Mouse (Mus musculus): Measurements from ENCODE around the gene Gm17455. TPM values are rescaled to one million over a fixed set of nuclear protein-coding genes. Genes with fewer than 3 reads are reported as not detected.

The Gm17455 gene
- polyA plus RNA-seq, 1 experiment from 2014 or later = 1.7 TPM

GRCm38 (mm10) chr10:60357441-60357840 lies 42.1 kb upstream of the Gm17455 start:
- Histone ChIP-seq H3K9ac (ENCODE audit: low read length) (no peak overlapping the region), H3K4me1 (replicated peaks; ENCODE audit: control insufficient read depth, insufficient read depth, low read length) (no peaks in the 10 kb centered on the region), H3K4me2 (ENCODE audit: low read depth, low read length, severe bottlenecking) (no peak overlapping the region), H3K9me3 (ENCODE audit: control insufficient read depth, low read length) (no peaks in the 10 kb centered on the region), H3K4me3 (ENCODE audit: low read depth, low read length) (no peak overlapping the region), H3K27ac (ENCODE audit: low read depth, low read length) (no peak overlapping the region), H3K27me3 (ENCODE audit: control insufficient read depth, insufficient read depth, low read length) (no peaks in the 10 kb centered on the region), H3K36me3 (ENCODE audit: control insufficient read depth, insufficient read depth, low read length) (no peaks in the 10 kb centered on the region)
- WGBS = 83% methylated on average over 4 of the region's 4 CpGs
- DNase-seq (ENCODE audit: low spot score) (no peak), ATAC-seq (replicated peaks; ENCODE audit: low FRiP score) (no peak)

DNA sequence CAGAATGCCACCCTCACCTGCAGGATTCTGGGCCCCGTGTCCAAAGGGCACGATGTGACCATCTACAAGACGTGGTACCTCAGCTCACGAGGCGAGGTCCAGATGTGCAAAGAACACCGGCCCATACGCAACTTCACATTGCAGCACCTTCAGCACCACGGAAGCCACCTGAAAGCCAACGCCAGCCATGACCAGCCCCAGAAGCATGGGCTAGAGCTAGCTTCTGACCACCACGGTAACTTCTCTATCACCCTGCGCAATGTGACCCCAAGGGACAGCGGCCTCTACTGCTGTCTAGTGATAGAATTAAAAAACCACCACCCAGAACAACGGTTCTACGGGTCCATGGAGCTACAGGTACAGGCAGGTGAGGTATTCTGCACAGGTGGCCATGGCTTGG lies 41.6 kb upstream of the Gm17455 start:
- WGBS = 94% methylated on average over 14 of the region's 14 CpGs
- Histone ChIP-seq H3K9me3 (ENCODE audit: control insufficient read depth, low read length) (no peaks in the 10 kb centered on the region), H3K27ac (ENCODE audit: low read depth, low read length) (no peak overlapping the region), H3K27me3 (ENCODE audit: control insufficient read depth, insufficient read depth, low read length) (no peaks in the 10 kb centered on the region), H3K9ac (ENCODE audit: low read length) (no peak overlapping the region), H3K4me3 (ENCODE audit: low read depth, low read length) (no peak overlapping the region), H3K4me2 (ENCODE audit: low read depth, low read length, severe bottlenecking) (no peak overlapping the region), H3K36me3 (ENCODE audit: control insufficient read depth, insufficient read depth, low read length) (no peaks in the 10 kb centered on the region), H3K4me1 (replicated peaks; ENCODE audit: control insufficient read depth, insufficient read depth, low read length) (no peaks in the 10 kb centered on the region)
- ATAC-seq (replicated peaks; ENCODE audit: low FRiP score) (no peak), DNase-seq (ENCODE audit: low spot score) (no peak)

GRCm38 (mm10) chr10:60358776-60359175 lies 40.8 kb upstream of the Gm17455 start:
- no peaks in the 10 kb centered on the region for H3K9me3 ChIP-seq (ENCODE audit: control insufficient read depth, low read length)
- H3K4me2 ChIP-seq (ENCODE audit: low read depth, low read length, severe bottlenecking) = no peak overlapping the region
- no peak overlapping the region for H3K9ac ChIP-seq (ENCODE audit: low read length)
- no peaks in the 10 kb centered on the region for H3K36me3 ChIP-seq (ENCODE audit: control insufficient read depth, insufficient read depth, low read length)
- DNase-seq (ENCODE audit: low spot score) (no peak), ATAC-seq (replicated peaks; ENCODE audit: low FRiP score) (no peak)
- H3K4me1 ChIP-seq (replicated peaks; ENCODE audit: control insufficient read depth, insufficient read depth, low read length) = no peaks in the 10 kb centered on the region
- H3K4me3 ChIP-seq (ENCODE audit: low read depth, low read length) = no peak overlapping the region
- no peak overlapping the region for H3K27ac ChIP-seq (ENCODE audit: low read depth, low read length)
- H3K27me3 ChIP-seq (ENCODE audit: control insufficient read depth, insufficient read depth, low read length) = no peaks in the 10 kb centered on the region
- WGBS = 34% methylated on average over 4 of the region's 4 CpGs

DNA sequence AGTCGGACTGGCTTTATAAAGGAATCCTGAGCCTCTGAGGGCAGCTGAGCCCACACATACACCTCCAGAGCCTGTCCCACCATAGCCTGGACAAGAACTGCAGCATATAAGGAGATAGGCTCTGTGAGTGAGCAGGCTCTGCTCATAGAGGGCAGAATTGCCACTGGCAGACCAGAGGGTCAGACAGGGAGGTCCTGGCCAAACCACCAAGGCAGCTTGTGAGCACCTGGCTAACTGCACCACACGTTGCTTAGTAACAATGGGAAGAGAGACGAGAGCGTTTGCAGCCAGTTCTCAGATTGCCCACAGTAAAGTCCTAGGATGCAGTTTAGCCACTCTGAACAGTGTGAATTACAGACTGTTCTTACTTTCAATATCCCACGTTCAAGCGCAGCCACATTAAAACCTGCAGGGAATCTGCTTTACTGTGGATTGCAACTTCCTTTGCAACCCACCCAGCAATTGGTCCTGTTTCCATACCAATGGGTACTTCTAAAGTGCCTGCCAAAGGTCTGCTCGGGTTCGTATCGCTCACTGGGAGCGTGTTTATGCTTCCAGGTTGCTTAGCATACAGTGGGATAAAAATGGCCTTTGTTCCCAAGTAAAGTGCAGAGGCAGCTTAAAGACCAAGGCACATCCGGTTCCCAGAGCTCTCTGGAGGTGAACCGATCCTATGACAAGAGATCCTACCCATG lies 37.8 kb upstream of the Gm17455 start:
- 69% methylated on average over 12 of the region's 12 CpGs for WGBS
- H3K4me1 ChIP-seq (replicated peaks; ENCODE audit: control insufficient read depth, insufficient read depth, low read length) = no peaks in the 10 kb centered on the region
- no peak overlapping the region for H3K9ac ChIP-seq (ENCODE audit: low read length)
- no peaks in the 10 kb centered on the region for H3K27me3 ChIP-seq (ENCODE audit: control insufficient read depth, insufficient read depth, low read length)
- no peak overlapping the region for H3K4me3 ChIP-seq (ENCODE audit: low read depth, low read length)
- no peaks in the 10 kb centered on the region for H3K9me3 ChIP-seq (ENCODE audit: control insufficient read depth, low read length)
- H3K27ac ChIP-seq (ENCODE audit: low read depth, low read length) = no peak overlapping the region
- ATAC-seq (replicated peaks; ENCODE audit: low FRiP score) (no peak), DNase-seq (ENCODE audit: low spot score) (no peak)
- H3K36me3 ChIP-seq (ENCODE audit: control insufficient read depth, insufficient read depth, low read length) = no peaks in the 10 kb centered on the region
- no peak overlapping the region for H3K4me2 ChIP-seq (ENCODE audit: low read depth, low read length, severe bottlenecking)

DNA sequence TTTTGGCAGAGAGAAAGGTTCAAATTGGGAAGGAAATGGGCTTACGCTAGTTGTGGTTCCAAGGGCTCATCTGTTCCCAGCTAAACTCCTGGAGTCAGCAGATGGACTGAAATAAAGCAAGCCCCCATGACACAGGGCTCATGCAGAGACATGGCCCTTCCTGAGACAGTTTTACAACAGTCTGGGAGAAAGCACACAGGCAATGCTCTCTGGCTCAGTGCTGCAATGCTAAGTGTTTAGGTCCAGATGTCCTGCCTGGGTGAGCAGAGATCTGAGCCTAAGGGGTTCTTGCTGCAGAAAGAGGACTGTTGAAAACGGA lies 37.3 kb upstream of the Gm17455 start:
- no peak overlapping the region for H3K4me3 ChIP-seq (ENCODE audit: low read depth, low read length)
- H3K36me3 ChIP-seq (ENCODE audit: control insufficient read depth, insufficient read depth, low read length) = no peaks in the 10 kb centered on the region
- no peak overlapping the region for H3K4me2 ChIP-seq (ENCODE audit: low read depth, low read length, severe bottlenecking)
- no peaks in the 10 kb centered on the region for H3K4me1 ChIP-seq (replicated peaks; ENCODE audit: control insufficient read depth, insufficient read depth, low read length)
- H3K27ac ChIP-seq (ENCODE audit: low read depth, low read length) = no peak overlapping the region
- no peaks in the 10 kb centered on the region for H3K27me3 ChIP-seq (ENCODE audit: control insufficient read depth, insufficient read depth, low read length)
- WGBS = 66% methylated on average over 2 of the region's 2 CpGs
- ATAC-seq (replicated peaks; ENCODE audit: low FRiP score) = no peak
- no peak for DNase-seq (ENCODE audit: low spot score)
- H3K9ac ChIP-seq (ENCODE audit: low read length) = no peak overlapping the region
- no peaks in the 10 kb centered on the region for H3K9me3 ChIP-seq (ENCODE audit: control insufficient read depth, low read length)

DNA sequence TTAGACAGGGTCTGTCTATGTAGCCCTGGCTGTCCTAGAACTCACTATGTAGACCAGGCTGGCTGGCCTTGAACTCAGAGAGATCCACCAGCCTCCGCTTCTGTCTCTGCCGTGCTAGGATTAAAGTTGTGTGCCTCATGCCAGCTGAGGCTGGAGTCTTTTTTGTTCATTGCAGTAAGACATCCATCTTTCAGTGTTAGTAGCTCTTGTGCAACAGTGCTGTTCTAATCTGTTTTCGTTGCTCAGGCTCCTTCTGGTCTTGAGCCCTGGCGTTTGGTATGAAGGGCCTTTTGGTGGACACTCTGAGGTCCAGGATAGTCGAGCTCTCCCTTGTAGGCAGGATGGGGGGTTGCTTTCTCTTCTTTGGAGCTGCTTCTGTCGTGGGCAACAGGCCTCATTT lies 36.1 kb upstream of the Gm17455 start:
- 69% methylated on average over 6 of the region's 6 CpGs for WGBS

GRCm38 (mm10) chr10:60367145-60367544 lies 32.4 kb upstream of the Gm17455 start:
- Histone ChIP-seq H3K27ac (ENCODE audit: low read depth, low read length) (no peak overlapping the region), H3K9me3 (ENCODE audit: control insufficient read depth, low read length) (no peaks in the 10 kb centered on the region), H3K4me2 (ENCODE audit: low read depth, low read length, severe bottlenecking) (no peak overlapping the region), H3K36me3 (ENCODE audit: control insufficient read depth, insufficient read depth, low read length) (no peaks in the 10 kb centered on the region), H3K9ac (ENCODE audit: low read length) (no peak overlapping the region), H3K4me1 (replicated peaks; ENCODE audit: control insufficient read depth, insufficient read depth, low read length) (no peaks in the 10 kb centered on the region), H3K4me3 (ENCODE audit: low read depth, low read length) (no peak overlapping the region), H3K27me3 (ENCODE audit: control insufficient read depth, insufficient read depth, low read length) (no peaks in the 10 kb centered on the region)
- WGBS = 74% methylated on average over 2 of the region's 2 CpGs
- ATAC-seq (replicated peaks; ENCODE audit: low FRiP score) (no peak), DNase-seq (ENCODE audit: low spot score) (no peak)

More for the DNA sequence above, 36.1 kb upstream of the Gm17455 start:
- Histone ChIP-seq H3K36me3 (ENCODE audit: control insufficient read depth, insufficient read depth, low read length) (no peaks in the 10 kb centered on the region), H3K27ac (ENCODE audit: low read depth, low read length) (no peak overlapping the region), H3K9ac (ENCODE audit: low read length) (no peak overlapping the region), H3K27me3 (ENCODE audit: control insufficient read depth, insufficient read depth, low read length) (no peaks in the 10 kb centered on the region), H3K4me2 (ENCODE audit: low read depth, low read length, severe bottlenecking) (no peak overlapping the region), H3K4me3 (ENCODE audit: low read depth, low read length) (no peak overlapping the region), H3K4me1 (replicated peaks; ENCODE audit: control insufficient read depth, insufficient read depth, low read length) (no peaks in the 10 kb centered on the region), H3K9me3 (ENCODE audit: control insufficient read depth, low read length) (no peaks in the 10 kb centered on the region)
- DNase-seq (ENCODE audit: low spot score) (no peak), ATAC-seq (replicated peaks; ENCODE audit: low FRiP score) (no peak)

GRCm38 (mm10) chr10:60367904-60368303 lies 31.6 kb upstream of the Gm17455 start:
- DNase-seq (ENCODE audit: low spot score) (no peak), ATAC-seq (replicated peaks; ENCODE audit: low FRiP score) (no peak)
- 86% methylated on average over 4 of the region's 4 CpGs for whole genome bisulfite sequencing
- Histone ChIP-seq H3K36me3 (ENCODE audit: control insufficient read depth, insufficient read depth, low read length) (no peaks in the 10 kb centered on the region), H3K9ac (ENCODE audit: low read length) (no peak overlapping the region), H3K9me3 (ENCODE audit: control insufficient read depth, low read length) (no peaks in the 10 kb centered on the region), H3K4me1 (replicated peaks; ENCODE audit: control insufficient read depth, insufficient read depth, low read length) (no peaks in the 10 kb centered on the region), H3K27me3 (ENCODE audit: control insufficient read depth, insufficient read depth, low read length) (no peaks in the 10 kb centered on the region), H3K4me3 (ENCODE audit: low read depth, low read length) (no peak overlapping the region), H3K4me2 (ENCODE audit: low read depth, low read length, severe bottlenecking) (no peak overlapping the region), H3K27ac (ENCODE audit: low read depth, low read length) (no peak overlapping the region)

GRCm38 (mm10) chr10:60369405-60369804 lies 30.1 kb upstream of the Gm17455 start:
- Histone ChIP-seq H3K4me2 (ENCODE audit: low read depth, low read length, severe bottlenecking) (no peak overlapping the region), H3K4me3 (ENCODE audit: low read depth, low read length) (no peak overlapping the region), H3K27me3 (ENCODE audit: control insufficient read depth, insufficient read depth, low read length) (no peaks in the 10 kb centered on the region), H3K4me1 (replicated peaks; ENCODE audit: control insufficient read depth, insufficient read depth, low read length) (0 out of 2 replicates have a peak, but pooled peaks cover 2% of the 10 kb centered on the region), H3K9me3 (ENCODE audit: control insufficient read depth, low read length) (no peaks in the 10 kb centered on the region), H3K27ac (ENCODE audit: low read depth, low read length) (no peak overlapping the region), H3K36me3 (ENCODE audit: control insufficient read depth, insufficient read depth, low read length) (no peaks in the 10 kb centered on the region), H3K9ac (ENCODE audit: low read length) (no peak overlapping the region)
- ATAC-seq (replicated peaks; ENCODE audit: low FRiP score) = no peak
- WGBS = 83% methylated on average over 6 of the region's 6 CpGs
- no peak for DNase-seq (ENCODE audit: low spot score)

All from forebrain, embryonic 11.5 days (tissue).